18 mouse cellular contexts compared by ENCODE assay signal in the genomic region with DNA sequence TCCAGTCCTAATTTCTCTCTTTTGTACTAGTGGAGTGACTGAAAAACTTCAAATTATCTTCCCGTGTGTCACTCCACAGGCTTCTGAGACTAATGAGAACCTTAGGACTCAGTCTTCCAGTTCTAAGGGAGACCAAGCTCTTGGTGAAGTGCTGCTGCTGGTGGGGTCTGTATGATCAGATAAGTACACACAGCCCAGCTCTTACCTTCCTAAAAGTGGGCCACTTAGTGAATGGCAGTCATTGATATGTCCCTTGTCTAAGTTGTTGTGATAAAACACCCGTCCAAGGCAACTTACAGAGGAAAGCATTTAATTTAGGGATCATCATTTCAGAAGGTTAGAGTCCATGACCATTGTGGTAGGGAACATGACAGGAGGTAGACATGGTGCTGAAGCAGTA.
DNase-seq lines count a peak whose midpoint lies in the region; ATAC-seq lines count a peak whose summit lies in the region.
"Had no signal": no experiment of that assay in that cellular context is flagged by ENCODE, and none has a peak within 500 bp of the region (broad histone marks: within the 10 kb centered on the region; RNA-seq: fewer than 3 reads in every experiment).

No protein-coding gene starts in this region.

- WGBS in heart, embryonic 10.5 days: 64% methylated on average over 2 of the region's 2 CpGs
- WGBS in liver, embryonic 12.5 days (ENCODE audit: insufficient replicate concordance): 42% methylated on average over 2 of the region's 2 CpGs

- no peaks in the 10 kb centered on the region for H3K36me3 ChIP-seq in heart, embryonic 10.5 days
- no peaks in the 10 kb centered on the region for H3K36me3 ChIP-seq in liver, embryonic 12.5 days
- H3K36me3 ChIP-seq: embryonic facial prominence, embryonic 10.5 days; embryonic facial prominence, embryonic 12.5 days; forebrain, embryonic 15.5 days had no signal

- no peak overlapping the region for H3K4me2 ChIP-seq in liver, embryonic 12.5 days
- H3K4me2 ChIP-seq: embryonic facial prominence, embryonic 12.5 days; forebrain, embryonic 13.5 days; forebrain, embryonic 15.5 days had no signal

- H3K27ac ChIP-seq in heart, embryonic 10.5 days: no peak overlapping the region
- H3K27ac ChIP-seq in liver, embryonic 12.5 days: no peak overlapping the region
- H3K27ac ChIP-seq: embryonic facial prominence, embryonic 10.5 days; embryonic facial prominence, embryonic 12.5 days; forebrain, embryonic 13.5 days; forebrain, embryonic 15.5 days had no signal

- H3K27me3 ChIP-seq in heart, embryonic 10.5 days (ENCODE audit: insufficient read depth, poor library complexity, severe bottlenecking): no peaks in the 10 kb centered on the region
- H3K27me3 ChIP-seq in liver, embryonic 12.5 days (replicated peaks): no peaks in the 10 kb centered on the region
- H3K27me3 ChIP-seq: embryonic facial prominence, embryonic 12.5 days; forebrain, embryonic 13.5 days; forebrain, embryonic 15.5 days had no signal

- H3K9ac ChIP-seq in liver, embryonic 12.5 days: no peak overlapping the region
- H3K9ac ChIP-seq: embryonic facial prominence, embryonic 12.5 days; forebrain, embryonic 13.5 days; forebrain, embryonic 15.5 days; forebrain, postnatal 0 days had no signal

- no peaks in the 10 kb centered on the region for H3K4me1 ChIP-seq in heart, embryonic 10.5 days
- H3K4me1 ChIP-seq in liver, embryonic 12.5 days: no peaks in the 10 kb centered on the region
- H3K4me1 ChIP-seq: embryonic facial prominence, embryonic 10.5 days; embryonic facial prominence, embryonic 12.5 days; forebrain, embryonic 13.5 days; forebrain, embryonic 15.5 days had no signal

- H3K4me3 ChIP-seq in heart, embryonic 10.5 days: no peak overlapping the region
- H3K4me3 ChIP-seq in liver, embryonic 12.5 days: no peak overlapping the region
- H3K4me3 ChIP-seq: embryonic facial prominence, embryonic 10.5 days; embryonic facial prominence, embryonic 12.5 days; forebrain, embryonic 13.5 days; forebrain, embryonic 15.5 days had no signal

- peak; percentile 22 for DNase-seq in heart, embryonic 10.5 days (ENCODE audit: low spot score)
- DNase-seq in heart, adult 18-20 months: no peak
- DNase-seq in liver: no peak
- DNase-seq in cerebellum, adult 9-11 months: no peak
- DNase-seq: adrenal gland, adult 2 months; adrenal gland, postnatal 10 days; adrenal gland, postnatal 25 days; cerebellum, adult 11 months; cerebellum, adult 18-20 months; cerebellum, adult 8-10 months; cerebellum, postnatal 10 days; cerebellum, postnatal 25 days; forebrain, postnatal 0 days had no signal

- no peaks in the 10 kb centered on the region for H3K9me3 ChIP-seq in heart, embryonic 10.5 days
- no peaks in the 10 kb centered on the region for H3K9me3 ChIP-seq in liver, embryonic 12.5 days (replicated peaks)
- H3K9me3 ChIP-seq: embryonic facial prominence, embryonic 10.5 days; embryonic facial prominence, embryonic 12.5 days; forebrain, embryonic 13.5 days; forebrain, embryonic 15.5 days had no signal

- ATAC-seq in liver, embryonic 12.5 days: peak; percentile 60; the same call in 1 of the 2 replicates
- ATAC-seq: forebrain, embryonic 13.5 days; forebrain, embryonic 15.5 days; forebrain, postnatal 0 days had no signal
